Mouse (Mus musculus) heart, postnatal 36 days (tissue): ENCODE measurements at regions not wholly inside any gene's neighbourhood (a gene's known extent, or its start where the extent isn't known, plus 50 kb on each side); places are given as distances from the start of the nearest gene placed in this dataset.

ENCODE experiments used
- DNase-seq, 2 experiments: peaks; one replicate each; pipeline ENCODE4 v3.0.0; 2021 to 2022
- intact Hi-C: fragments of 180-260 bp; cut with DNase I; formaldehyde crosslinking; loops from one replicate; pipeline ENCODE4 v1.15.1; 2025

GRCm38 (mm10) chr19:21106766-21107165 is 152.8 kb upstream of the Tmc1 start:
- DNase-seq, result peak in 1 of 2 experiments; percentile 12

GRCm38 (mm10) chr19:21106241-21106669 is 152.3 kb upstream of the Tmc1 start:
- intact Hi-C loops, result loop anchor here (5.0 kb wide), 3 partner anchors 54 to 166 kb away; partner anchors contain the start of gene Zfand5
- peak; percentile 17 to 24 for DNase-seq

More at GRCm38 (mm10) chr19:21106766-21107165, 152.8 kb upstream of the Tmc1 start:
- intact Hi-C loops, result loop anchor here (5.0 kb wide), 3 partner anchors 54 to 166 kb away; partner anchors contain the start of gene Zfand5

GRCm38 (mm10) chr19:21105004-21105403 is 151.0 kb upstream of the Tmc1 start:
- DNase-seq, result no peak
- intact Hi-C loops, result loop anchor here (5.0 kb wide), 3 partner anchors 53 to 167 kb away; partner anchors contain the start of gene Zfand5

GRCm38 (mm10) chr19:21104462-21104936 is 150.5 kb upstream of the Tmc1 start:
- DNase-seq, result peak; percentile 4 to 10
- intact Hi-C loops, result no loop called here

- no peak for DNase-seq
- intact Hi-C loops, result no loop called here
Observed at GRCm38 (mm10) chr19:21077771-21078548, 124.0 kb upstream of the Tmc1 start.

- intact Hi-C loops, result no loop called here
- no peak for DNase-seq
Observed at GRCm38 (mm10) chr19:21068381-21068780, 114.4 kb upstream of the Tmc1 start.

- peak; percentile 6 to 22 for DNase-seq
- intact Hi-C loops, result no loop called here
Observed at GRCm38 (mm10) chr19:21066432-21067113, 112.6 kb upstream of the Tmc1 start.

GRCm38 (mm10) chr19:21064902-21065301 is 110.9 kb upstream of the Tmc1 start:
- intact Hi-C loops, result no loop called here
- DNase-seq, result no peak

GRCm38 (mm10) chr19:21053597-21054544 is 99.9 kb upstream of the Tmc1 start:
- DNase-seq, result no peak
- intact Hi-C loops, result loop anchor here (5.0 kb wide), 2 partner anchors 53 to 218 kb away; partner anchors contain the start of gene Zfand5

GRCm38 (mm10) chr19:21052771-21053170 is 98.8 kb upstream of the Tmc1 start:
- intact Hi-C loops, result loop anchor here (1.0 to 5.0 kb wide), 3 partner anchors 15 to 220 kb away; partner anchors contain the start of gene Zfand5
- no peak for DNase-seq

- intact Hi-C loops, result loop anchor here (1.0 to 5.0 kb wide), 3 partner anchors 15 to 220 kb away; partner anchors contain the start of gene Zfand5
Observed at GRCm38 (mm10) chr19:21051872-21052271, 97.9 kb upstream of the Tmc1 start.

GRCm38 (mm10) chr19:21050994-21051721 is 97.2 kb upstream of the Tmc1 start:
- DNase-seq, result no peak
- intact Hi-C loops, result loop anchor here (5.0 kb wide), 2 partner anchors 56 to 221 kb away; partner anchors contain the start of gene Zfand5

More at GRCm38 (mm10) chr19:21051872-21052271, 97.9 kb upstream of the Tmc1 start:
- no peak for DNase-seq

GRCm38 (mm10) chr19:21049301-21049700 is 95.3 kb upstream of the Tmc1 start:
- DNase-seq, result no peak
- intact Hi-C loops, result no loop called here

GRCm38 (mm10) chr19:21045565-21045964 is 91.6 kb upstream of the Tmc1 start:
- no peak for DNase-seq
- intact Hi-C loops, result no loop called here

GRCm38 (mm10) chr19:21043958-21044357 is 90.0 kb upstream of the Tmc1 start:
- intact Hi-C loops, result no loop called here
- DNase-seq, result no peak

GRCm38 (mm10) chr19:21042536-21042935 is 88.5 kb upstream of the Tmc1 start:
- DNase-seq, result no peak
- intact Hi-C loops, result no loop called here

- intact Hi-C loops, result loop anchor here (1.0 to 5.0 kb wide), 8 partner anchors 15 to 525 kb away; partner anchors contain the start of gene Zfand5
- DNase-seq, result peak; percentile 33 to 42
Observed at GRCm38 (mm10) chr19:21037448-21038077, 83.6 kb upstream of the Tmc1 start.
